Mouse (Mus musculus) ES-E14 (cell line): ENCODE data around the gene Gm17467. TPM values are rescaled to one million over a fixed set of nuclear protein-coding genes. Genes with fewer than 3 reads are reported as not detected.
"Not testable (repeated sequence)": the region's sequence is repeated elsewhere in the genome, so short reads cannot be mapped to it uniquely, and the experiment has no call there.

ENCODE experiments used
- DNase-seq: peaks from one replicate; pipeline ENCODE4 v3.0.0-alpha.2; 2013; ENCODE audit warnings: low read depth, low spot score
- H3K27ac ChIP-seq: 2 replicates; pipeline ENCODE4 v1.5.1; 2012; ENCODE audit warnings: low read depth, mild to moderate bottlenecking, low read length, moderate library complexity, mixed read lengths; ENCODE audit not compliant: poor library complexity, insufficient read depth, severe bottlenecking
- H3K36me3 ChIP-seq: 2 replicates; pipeline ENCODE4 v1.6.1; 2012; ENCODE audit warnings: mild to moderate bottlenecking, low read length, moderate library complexity, mixed read lengths; ENCODE audit not compliant: control insufficient read depth, poor library complexity, insufficient read depth, severe bottlenecking
- H3K4me1 ChIP-seq, 2 experiments: fragments of 150-350 bp in 1 of 2; sonication (generic) in 1 of 2; 2 replicates each; pipeline ENCODE4 v1.6.1; 2012; ENCODE audit warnings: low read length in 2 of 2, mild to moderate bottlenecking in 1 of 2, mixed read lengths in 1 of 2; ENCODE audit not compliant: control insufficient read depth in 2 of 2, insufficient read depth in 2 of 2, poor library complexity in 1 of 2
- H3K4me3 ChIP-seq, 2 experiments: fragments of 150-350 bp in 1 of 2; sonication (generic) in 1 of 2; 2 replicates each; pipeline ENCODE4 v1.5.1; 2012; ENCODE audit warnings: low read length in 2 of 2, low read depth in 1 of 2, mild to moderate bottlenecking in 1 of 2, mixed read lengths in 1 of 2; ENCODE audit not compliant: insufficient read depth in 1 of 2, poor library complexity in 1 of 2, severe bottlenecking in 1 of 2
- H3K9ac ChIP-seq: 2 replicates; pipeline ENCODE4 v1.6.1; 2012; ENCODE audit warnings: low read depth, mild to moderate bottlenecking, low read length, mixed read lengths; ENCODE audit not compliant: poor library complexity, insufficient read depth, severe bottlenecking
- H3K9me3 ChIP-seq: fragments of 150-350 bp; sonication (generic); 2 replicates; pipeline ENCODE4 v1.6.1; 2012; ENCODE audit warnings: low read depth, mild to moderate bottlenecking, low read length; ENCODE audit not compliant: control insufficient read depth, insufficient read depth
- in situ Hi-C, 2 experiments: fragments of 600-800 bp; cut with MboI; formaldehyde crosslinking; loops; one replicate each; pipeline ENCODE4 v1.15.1; 2025; ENCODE audit warnings: low sequenced_read_pairs in 2 of 2, inconsistent platforms in 1 of 2; ENCODE audit not compliant: unreplicated experiment in 2 of 2
- total RNA-seq: library from RNA; depleted of rRNA; stranded (reverse); fragments of 300-350 nt; gene quantifications from 2 replicates; pipeline ENCODE4 v1.2.3, GENCODE M21; 2012; rRNA removed

Gm17467 gene
- total RNA-seq = not detected in 2 replicates

GRCm38 (mm10) chrX:123704691-123705090 lies at the start of gene Gm17467:
TSS of gene Gm17467 (minus strand) at chrX:123704791.
- H3K27ac ChIP-seq, H3K9me3 ChIP-seq, H3K4me1 ChIP-seq, H3K4me3 ChIP-seq, H3K36me3 ChIP-seq, DNase-seq, H3K9ac ChIP-seq, in situ Hi-C loops: not testable (repeated sequence)

Other genes with a start within 250 kb of the Gm17467 start
- not detected in 2 replicates for gene Cldn34c2, start 123.1 kb downstream of the Gm17467 start, total RNA-seq
- gene Cldn34c3, start 88.9 kb upstream of the Gm17467 start, total RNA-seq = not detected in 2 replicates